Mouse (Mus musculus) testis, postnatal 14 days (tissue): Measurements from ENCODE around the gene Plau.
A peak's percentile ranks its signal among the peaks of the same experiment; 100 is the strongest.

ENCODE experiments used
- DNase-seq: peaks from one replicate; pipeline ENCODE4 v3.0.0; 2021; ENCODE audit warnings: low spot score

Gene Plau

DNA sequence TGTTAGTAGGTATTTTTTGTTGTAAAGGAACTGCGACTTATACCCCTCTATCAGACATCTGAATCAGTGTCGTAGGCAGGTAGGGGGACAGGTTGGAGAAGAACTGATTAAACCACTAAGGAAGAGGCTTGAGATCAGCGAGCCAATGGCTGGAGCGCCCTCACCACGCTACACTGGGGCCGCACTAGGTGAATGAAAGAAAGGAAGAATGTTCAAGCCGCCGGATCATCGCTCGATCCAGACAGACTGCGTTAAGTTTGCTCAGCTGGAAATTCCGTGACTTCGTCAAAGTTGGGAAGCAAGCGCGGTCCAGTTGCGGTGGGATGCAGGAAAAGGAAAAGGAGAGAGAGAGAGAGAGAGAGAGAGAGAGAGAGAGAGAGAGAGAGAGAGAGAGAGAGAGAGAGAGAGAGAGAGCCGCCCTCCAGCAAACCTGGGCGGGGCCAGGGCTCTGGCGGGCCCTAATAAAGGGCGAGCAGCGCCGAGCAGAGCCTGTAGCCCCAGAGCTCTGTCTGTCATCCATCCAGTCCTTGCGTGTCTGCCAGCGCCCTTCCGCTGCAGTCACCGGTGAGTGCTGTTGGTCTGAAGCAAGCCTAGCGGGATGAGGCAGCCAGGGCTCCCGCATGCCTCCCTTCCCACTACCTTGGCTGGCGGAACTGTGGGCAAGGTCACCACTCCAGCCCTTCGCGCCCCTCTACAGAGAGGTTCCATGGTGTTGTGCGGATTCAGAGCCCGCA lies at the start of gene Plau:
Plau (plus strand) TSS at position 490 of the 734 bp plus-strand sequence.
- DNase-seq: peak; percentile 59

DNA sequence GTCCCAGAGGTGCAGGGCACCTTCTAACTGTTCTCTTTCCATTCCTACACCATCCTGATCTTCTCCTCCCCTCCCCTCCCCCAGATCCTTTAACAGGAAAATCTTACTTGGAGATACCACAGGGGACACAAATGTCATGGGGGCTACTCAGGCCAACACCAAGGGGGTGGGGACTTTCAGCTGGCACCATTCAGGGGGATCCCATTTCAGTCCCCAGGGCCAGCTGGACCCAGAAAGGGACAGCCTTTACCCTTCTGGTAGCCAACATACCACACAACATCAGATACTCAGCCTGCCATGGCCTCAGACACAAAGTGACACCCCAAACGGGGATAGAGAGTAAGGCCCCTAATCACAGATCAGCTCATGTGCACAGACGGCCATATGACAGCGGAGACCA lies 48.3 kb upstream of the Plau start:
- DNase-seq: no peak

DNA sequence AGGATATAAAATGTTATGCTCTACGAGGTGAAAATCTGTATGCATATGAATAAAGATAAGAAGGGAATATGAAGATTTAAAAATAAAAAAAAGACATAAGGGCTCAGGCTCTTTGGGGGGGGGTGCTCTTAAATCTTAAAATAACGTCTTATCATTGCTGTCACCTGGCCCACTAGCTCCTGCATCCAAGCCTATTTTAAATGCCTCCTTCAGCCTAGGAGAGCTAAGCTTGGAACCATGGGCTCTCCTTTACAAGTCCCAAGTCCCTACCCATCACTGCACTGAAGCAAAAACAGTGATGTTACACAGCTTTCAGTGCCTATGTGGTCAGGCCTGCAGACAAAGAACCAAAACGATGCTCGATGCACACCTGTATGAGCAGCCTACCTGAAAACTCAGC lies 46.9 kb upstream of the Plau start:
- DNase-seq: no peak

DNA sequence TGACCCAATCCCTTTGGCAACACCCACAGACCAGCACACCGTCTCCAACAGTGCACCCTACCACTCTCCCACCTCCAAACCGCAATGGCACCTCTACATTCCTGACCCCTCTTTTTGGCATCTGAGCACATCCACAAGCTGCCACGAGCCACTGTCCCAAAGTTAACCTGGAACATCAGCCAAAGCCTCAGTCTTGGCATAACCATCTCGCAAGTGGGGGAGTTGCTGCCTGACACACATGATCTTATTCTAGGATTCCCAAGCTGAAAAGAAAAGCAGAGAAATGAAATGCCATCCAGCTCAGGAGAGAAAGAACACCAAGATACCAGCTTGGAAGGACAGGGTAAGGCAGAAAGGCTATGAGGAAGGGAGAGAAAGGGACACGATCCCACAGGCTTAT lies 46.0 kb upstream of the Plau start:
- no peak for DNase-seq

DNA sequence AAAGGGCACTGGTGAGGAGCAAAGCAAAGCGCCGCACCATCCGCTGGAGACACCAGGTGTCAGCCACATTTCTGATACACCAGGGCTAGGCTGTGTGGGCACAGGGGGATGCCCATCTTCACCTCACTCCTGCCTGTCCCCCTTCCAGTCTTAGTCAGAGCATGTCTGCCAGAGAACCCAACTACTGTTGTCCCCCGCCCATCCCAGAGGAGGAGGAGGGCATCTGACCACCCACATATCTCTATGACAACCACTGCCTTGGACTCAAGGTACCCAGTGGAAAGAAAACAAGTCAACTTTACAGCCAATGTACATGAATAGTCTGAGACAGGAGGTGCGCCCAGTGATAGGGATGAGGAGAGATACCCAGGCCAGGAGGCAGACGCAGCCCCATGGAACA lies 45.5 kb upstream of the Plau start:
- DNase-seq: no peak

DNA sequence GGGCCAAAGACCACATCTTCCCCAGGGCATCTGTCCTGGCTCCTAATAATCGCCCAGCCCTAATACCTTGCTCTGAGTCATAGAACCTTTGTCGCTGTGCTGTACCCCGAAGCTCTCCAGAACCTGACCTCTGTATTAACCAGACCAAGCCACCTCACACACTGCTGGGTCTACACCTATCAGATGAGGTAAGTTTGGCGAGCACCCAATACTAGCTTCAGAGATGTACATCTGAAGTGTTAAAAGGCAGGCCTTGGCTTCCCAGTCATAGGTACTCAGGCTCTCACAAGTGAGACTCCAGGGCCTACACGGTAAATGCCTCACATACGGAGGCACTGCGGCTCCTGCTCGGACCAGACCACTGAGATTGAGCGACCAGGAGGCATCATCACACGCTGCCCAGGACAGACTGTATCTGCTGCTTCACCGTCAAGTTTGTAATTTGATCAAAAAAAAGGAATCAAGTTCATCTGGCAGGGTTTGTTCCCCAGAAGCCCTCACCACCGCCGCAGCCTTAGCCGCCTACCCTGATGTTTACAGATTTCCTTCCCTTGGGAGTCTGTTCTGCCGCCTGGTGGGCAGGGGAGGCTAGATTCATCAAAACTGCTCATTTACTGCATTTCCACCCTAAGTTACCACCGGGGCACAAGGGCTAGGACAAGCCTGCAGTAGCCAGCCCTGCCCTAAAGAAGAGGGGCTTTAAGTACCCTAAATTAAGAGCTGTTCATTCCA lies 44.8 kb upstream of the Plau start:
- DNase-seq: no peak

DNA sequence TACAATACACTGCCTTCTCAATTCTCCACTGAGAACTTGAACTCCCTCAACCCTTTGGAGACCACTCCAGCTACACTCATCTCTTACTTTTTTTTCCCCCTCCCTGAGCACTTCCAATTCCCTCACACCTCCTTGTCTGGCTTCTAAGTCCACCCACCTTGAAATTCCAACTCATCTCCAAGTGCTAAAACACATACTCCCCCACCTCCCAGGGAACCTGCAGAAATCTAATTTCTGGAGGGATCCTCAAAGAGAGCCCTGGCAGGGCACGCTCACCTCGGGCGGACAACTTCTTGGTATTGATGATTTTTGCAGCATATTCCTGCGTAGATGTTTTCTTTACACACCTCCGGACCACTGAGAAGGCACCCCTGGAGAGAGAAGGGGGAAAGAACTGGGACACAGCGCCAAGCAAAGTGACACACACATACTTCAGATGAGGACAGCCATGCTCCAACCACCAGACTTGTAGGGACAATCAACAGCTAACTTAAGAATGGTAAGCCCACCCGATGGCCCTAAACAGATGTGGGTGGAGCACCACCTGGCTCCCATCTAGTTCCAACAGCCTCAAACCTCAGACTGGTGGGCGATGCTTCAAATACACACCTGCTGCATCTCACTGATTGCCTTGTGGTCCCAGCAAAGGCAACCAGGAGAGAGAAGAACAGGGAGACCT lies 44.1 kb upstream of the Plau start:
- no peak for DNase-seq

DNA sequence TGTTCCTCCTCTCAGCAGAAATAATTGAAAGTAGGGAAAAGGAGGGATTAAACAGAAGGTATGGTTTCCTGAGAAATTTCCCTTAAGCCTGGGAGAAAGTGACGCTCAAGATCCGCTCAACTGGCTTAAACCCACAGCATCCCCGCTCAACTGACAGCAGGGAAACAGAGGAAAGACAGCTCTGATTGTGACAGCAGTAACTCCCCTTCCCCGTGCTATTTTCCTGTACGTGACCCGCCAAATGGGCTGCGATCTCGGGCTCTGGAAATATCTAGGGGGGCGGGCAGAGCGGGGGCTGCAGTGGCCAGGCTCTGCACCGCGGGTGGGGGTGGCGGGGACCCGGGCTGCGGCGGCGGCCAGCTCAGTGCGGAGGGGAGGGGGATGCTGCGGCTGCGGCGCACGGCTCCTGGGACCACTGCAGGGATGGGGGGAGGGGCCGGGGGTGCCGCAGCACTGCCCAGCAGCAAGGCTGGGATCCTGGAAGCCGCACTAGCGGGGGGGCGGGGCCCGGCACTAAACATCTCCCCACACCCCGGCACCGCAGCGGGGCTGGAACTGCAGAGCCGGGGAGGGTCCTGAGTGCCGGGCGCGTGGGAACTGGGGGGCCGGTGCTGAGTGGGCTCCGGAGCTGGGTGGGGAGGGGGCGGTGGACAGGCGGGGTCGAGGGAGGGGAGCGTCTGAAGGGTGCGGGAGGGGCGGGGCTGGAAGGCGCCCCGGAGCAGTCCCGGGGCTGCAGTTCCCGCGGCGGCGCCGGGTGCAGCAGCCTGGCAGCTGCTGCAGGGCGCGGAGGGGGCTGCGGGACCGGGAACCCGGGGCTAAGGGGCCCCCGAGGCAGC lies 43.3 kb upstream of the Plau start:
- DNase-seq: peak; percentile 49

DNA sequence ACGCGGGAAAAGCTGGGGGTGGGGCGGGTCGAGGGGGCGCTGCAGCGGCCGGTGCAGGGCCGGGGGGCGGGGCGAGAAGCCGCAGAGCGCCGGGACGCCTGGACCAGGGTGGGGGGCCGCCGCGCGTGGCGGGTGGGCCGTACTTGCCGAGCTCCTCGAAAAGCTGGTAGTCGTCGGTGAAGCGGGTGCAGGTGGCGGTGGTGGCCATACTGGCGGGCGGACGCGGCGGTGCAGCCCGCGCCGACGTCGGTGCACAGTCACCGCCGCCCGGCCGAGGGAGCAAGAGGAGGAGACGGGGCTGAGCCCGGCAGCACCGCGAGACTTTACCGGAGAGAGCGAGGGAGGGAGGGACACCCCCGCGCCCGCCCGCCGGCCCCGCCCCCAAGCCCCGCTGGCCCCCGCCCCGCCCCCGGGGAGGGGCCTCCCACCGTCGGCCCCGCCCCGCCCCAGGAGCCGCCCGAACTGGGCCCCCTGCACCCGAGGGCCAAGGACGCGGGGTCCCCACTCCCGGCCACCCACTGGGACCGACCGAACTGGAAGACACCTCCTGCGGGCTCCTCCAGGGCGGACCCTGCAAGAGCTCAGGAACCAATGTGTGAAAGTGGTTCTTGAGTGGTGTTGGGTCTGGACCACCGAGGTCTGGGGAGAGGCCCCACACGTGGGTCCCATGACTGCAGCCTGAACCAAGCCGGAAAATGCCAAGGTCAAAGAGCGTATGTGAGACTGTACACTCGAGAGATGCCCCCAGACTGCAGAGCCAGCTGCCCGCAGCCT lies 42.5 kb upstream of the Plau start, which contains the start of gene Camk2g:
Camk2g (minus strand) TSS at position 331 of the 774 bp plus-strand sequence.
- peak; percentile 83 for DNase-seq

DNA sequence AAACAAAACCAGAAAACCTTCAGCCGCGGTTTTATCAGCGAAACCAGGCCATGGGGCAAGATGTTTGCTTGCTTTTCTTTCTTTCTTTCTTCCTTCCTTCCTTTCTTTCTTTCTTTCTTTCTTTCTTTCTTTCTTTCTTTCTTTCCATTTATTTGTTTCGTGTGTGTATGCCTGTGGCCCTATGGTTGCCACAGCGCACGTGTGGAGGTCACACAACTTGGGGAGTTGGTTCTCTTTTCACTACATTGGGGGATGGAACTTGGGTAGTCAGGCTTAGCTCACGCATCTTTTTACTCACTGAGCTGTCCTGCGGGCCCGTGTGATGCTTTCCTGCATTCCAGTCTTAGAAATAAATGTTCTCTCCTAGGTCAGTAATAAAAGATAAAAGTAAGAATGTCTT lies 41.9 kb upstream of the Plau start:
- no peak for DNase-seq

DNA sequence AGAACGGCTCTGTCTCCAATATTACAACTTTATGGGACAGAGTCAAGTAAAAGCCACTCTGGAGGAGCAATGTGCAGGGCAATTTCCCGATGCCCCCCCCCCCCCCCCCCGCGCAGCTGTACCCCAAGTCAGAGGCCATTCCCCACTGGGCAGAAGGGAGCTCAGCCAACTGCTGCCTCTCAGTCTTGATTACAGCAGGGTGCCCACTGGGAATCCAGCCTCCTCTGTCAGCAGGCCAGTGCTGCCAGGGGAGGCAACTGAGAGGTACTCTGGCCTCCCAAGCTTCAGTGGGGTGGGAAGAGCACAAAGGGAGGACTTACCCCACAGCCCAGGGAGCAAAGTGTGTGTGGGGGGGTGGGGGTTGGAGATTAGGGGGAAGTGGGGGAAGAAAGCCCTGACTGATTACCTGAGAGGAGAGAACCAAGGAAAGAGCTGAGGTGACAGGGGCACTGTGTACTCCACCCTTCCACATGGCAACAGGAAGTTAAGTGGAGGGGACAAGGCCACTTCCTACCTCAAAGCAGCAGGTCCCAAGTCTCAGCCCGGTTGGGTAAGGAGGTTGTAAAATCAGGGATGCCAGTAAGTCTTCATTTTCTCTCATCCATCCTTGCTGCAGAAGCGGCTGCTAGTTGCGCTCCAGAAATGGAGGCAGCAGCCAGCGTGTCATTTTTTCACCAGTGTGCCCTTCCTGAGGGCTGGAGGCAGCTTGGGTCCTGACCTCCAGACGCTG lies 40.9 kb upstream of the Plau start:
- DNase-seq: no peak

DNA sequence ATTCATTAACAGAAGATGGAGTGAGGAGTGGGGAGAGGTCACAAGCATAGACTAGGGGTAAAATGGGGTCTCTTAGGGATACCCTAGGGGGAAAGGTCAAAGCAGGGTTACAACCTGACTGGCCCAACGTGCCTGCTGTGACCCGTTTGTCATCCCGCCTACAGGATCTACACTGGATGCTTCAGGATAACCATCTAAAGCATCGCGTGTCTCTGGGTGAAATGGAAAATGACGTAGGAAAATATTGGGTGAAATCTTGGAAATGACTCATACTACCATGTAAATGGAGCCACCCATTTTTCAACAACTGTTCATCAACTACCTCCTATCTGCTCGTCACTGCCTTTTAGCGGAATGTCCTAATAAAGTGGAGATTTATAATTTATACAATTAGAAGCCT lies 40.3 kb upstream of the Plau start:
- DNase-seq: no peak

DNA sequence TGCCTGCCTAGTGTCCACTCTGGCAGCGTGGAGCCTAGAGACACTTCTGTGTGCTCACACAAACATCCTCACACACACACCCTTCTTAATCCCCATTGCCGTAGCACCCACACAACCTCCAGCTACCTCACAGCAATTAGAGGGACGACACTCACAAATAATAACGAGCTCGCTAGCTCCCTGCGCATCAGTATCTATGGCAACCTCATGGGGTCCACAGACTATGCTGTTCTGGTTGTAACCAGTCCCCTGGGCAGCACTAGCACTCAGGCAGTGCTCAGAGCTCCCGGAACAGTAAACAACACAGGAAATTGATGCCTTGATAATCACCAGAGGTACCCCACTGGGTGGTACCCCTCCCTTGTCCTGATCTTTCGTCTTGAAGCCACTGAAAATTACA lies 39.8 kb upstream of the Plau start:
- no peak for DNase-seq

DNA sequence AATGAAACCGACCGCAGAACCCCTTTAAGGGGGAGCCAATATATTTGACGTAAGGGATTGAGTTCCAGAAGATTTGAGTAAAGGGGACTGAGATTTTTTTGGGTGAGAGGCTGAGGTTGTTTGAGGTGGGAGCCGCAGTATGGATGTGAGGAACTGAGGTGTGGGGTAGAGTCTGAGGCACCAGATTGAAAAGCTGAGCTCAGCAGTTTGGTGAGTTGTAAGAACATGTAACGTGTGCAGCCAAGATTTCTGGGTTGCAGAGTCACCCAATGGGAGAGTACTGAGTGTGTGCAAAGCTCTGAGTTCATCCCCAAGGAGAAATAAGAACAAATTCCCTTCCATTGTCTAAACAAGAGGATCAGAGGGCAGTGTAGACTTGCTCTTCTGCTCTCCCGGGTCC lies 38.2 kb upstream of the Plau start:
- no peak for DNase-seq

DNA sequence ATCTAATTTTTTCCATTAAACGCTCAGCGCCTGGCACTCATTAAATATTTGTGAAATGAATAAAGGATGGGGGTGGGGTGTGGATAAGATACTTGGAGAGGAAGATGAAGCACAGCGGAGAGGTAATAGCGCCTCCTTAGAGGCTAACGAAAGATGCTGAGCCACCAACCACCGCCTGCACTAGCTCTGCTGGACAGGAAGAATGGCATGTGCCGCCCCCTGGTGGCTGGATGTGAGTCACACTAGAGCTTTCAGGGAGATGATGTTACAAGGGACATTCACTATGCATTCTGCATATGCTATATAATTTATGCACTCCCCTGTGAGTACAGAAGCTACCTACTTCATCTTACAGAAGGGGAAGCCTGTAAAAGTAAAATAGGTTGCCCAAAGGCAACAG lies 37.7 kb upstream of the Plau start:
- DNase-seq: peak; percentile 85

DNA sequence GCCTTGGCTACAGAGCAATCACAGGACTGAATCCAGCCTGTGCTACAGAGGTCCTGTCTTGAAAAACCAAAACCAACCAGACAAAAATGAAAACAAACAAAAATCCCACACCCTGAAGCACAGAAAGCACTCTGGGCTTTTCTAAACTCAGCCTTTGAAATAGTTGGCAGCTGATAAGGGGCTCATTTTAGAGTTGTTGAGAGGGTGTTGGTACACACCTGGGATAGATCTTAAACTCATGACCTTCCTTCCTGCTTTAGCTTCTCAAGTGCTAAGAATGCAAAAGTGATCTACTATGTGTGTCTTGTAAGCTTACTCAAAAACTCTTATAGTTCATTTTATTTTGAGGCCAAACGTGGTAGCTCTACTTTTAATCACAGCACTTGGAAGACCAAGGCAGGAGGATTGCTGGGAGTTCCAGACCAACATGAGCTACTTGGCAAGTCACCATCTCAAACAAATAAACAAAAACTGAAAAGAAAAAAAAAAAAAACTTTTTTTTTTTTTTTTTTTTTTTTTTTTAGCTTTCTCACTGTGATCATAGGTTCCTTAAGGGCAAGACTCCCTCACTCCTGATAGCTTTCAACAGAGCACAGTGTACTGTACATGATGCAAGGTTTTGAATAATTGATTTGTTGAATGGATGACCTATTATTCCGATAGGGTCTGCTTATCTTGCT lies 33.4 kb upstream of the Plau start:
- no peak for DNase-seq

DNA sequence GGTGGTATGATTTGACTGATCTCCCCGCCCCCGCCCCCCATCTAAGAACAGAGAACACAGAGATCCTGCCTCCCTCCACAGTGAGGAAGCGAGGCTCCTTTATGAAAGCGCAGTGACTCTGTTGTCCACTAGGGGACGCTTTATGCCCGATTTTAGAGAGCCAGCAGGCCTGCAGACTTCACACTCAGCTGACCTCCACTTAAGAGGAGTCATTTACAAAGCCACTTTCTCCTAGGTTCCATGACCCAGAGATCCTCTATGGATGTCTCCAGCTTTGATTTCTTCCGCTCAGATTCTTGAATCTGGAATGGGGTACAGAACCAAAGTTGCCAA lies 32.9 kb upstream of the Plau start:
- peak; percentile 75 for DNase-seq

DNA sequence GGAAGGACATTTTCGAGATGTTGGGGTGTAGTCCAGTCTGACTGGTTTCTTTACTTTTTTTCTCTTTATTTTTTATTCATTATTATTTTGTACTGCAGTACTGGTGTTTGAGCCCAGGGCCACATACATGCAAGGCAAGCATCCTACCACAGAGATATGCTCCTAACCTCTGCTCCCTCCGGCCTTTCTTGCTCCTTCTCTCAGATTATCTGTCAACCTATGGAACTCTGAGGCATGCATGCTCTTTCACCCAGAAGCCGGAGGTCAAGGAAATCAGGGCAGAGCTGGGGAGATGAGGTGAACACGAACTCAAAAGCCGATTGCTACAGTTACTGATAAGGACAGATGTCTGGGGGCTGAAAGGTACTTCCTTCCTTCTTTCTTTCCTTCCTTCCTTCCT lies 32.0 kb upstream of the Plau start:
- DNase-seq: no peak

DNA sequence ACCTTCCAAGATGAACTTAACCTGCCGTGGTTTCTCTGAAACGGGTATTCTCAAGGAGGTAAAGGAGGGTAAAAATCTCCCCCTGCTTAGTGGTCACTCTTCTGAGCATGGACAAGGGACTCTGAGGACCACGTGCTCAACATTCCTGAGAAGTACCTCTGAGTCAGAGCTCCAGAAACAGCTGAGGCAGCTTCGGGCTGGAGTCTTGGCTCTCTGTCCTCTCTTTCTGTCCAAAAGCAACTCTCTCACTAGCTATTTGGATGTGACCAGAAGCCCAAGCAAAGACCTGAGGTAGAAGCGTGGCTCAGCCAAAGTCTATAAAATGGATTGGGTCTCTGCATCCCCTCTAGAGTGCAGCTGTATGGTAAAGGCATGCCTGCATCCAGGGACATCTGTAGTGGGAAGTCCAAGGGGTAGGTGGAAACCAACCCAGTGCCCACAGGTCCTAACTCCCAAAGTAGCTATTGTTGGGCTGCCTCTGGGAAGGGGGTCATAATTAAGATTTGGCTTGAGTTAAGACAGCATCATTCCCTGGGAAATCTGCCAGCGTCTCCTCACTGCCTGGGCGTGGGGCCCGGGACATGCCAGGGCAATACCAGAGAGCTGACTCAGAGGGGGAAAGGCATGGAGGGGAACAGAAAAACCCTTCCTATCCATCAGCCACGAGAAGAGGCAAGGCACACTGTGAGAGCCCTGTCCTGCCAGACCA lies 31.3 kb upstream of the Plau start:
- DNase-seq: peak; percentile 67
